Mouse (Mus musculus): Measurements from ENCODE around the gene Vmp1. TPM values are rescaled to one million over a fixed set of nuclear protein-coding genes. Genes with fewer than 3 reads are reported as not detected.
A peak's percentile ranks its signal among the peaks of the same experiment; 100 is the strongest.

The Vmp1 gene
- polyA plus RNA-seq, 1 experiment, result 132 TPM

DNA sequence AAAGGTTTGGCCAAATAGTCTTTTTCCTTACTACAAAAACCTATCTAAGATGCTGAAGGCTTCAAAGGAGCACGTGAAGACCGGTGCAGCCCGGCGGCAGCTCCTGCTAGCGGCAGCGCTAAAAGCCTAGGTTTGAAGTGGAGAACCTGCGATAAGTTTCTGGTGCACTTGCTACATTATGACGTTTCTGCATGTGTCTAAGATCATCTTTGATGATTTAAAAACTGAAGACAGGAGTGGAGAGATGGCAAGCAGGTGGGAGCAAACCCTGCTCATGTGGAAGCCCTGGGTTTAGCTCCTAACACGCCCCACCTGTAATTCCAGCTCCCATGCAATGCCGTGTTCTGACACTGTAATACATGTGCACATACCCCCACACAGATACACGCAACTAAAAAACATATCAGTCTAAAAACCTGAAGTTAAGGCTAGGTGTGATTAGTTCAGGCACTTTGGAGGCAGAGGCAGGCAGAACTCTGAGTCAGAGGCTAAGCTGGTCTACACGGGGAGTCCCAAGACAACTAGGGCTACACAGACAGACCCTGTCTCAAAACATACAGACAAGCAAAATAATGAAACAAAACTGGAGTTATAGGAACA is 101.6 kb downstream of the Vmp1 start:
- H3K4me1 ChIP-seq (ENCODE audit: control insufficient read depth, insufficient read depth, low read length), result no peaks in the 10 kb centered on the region; the same call in 1 of the 2 replicates
- H3K4me3 ChIP-seq (replicated peaks; ENCODE audit: insufficient read depth, low read depth, low read length), result no peak overlapping the region
- WGBS, result 94% methylated on average over 12 of the region's 12 CpGs
- H3K27ac ChIP-seq (ENCODE audit: insufficient read depth, low read length), result no peak overlapping the region
- no peak for TF ChIP-seq POLR2A (IDR thresholded peaks at IDR 0.05; ENCODE audit: borderline replicate concordance, insufficient read depth, low read length)
- TF ChIP-seq CTCF (IDR thresholded peaks at IDR 0.05; ENCODE audit: borderline replicate concordance, insufficient read depth, low read depth, low read length), result no peak
- no peaks in the 10 kb centered on the region for H3K27me3 ChIP-seq (ENCODE audit: control insufficient read depth, insufficient read depth, low read length)
- DNase-seq, result no peak

- H3K4me3 ChIP-seq (replicated peaks; ENCODE audit: insufficient read depth, low read depth, low read length), result no peak overlapping the region
- TF ChIP-seq POLR2A (IDR thresholded peaks at IDR 0.05; ENCODE audit: borderline replicate concordance, insufficient read depth, low read length) (no peak), CTCF (IDR thresholded peaks at IDR 0.05; ENCODE audit: borderline replicate concordance, insufficient read depth, low read depth, low read length) (no peak)
- H3K27me3 ChIP-seq (ENCODE audit: control insufficient read depth, insufficient read depth, low read length), result no peaks in the 10 kb centered on the region
- no peak for DNase-seq
- H3K27ac ChIP-seq (ENCODE audit: insufficient read depth, low read length), result no peak overlapping the region
- no peaks in the 10 kb centered on the region; the same call in 1 of the 2 replicates for H3K4me1 ChIP-seq (ENCODE audit: control insufficient read depth, insufficient read depth, low read length)
- 76% methylated on average over 11 of the region's 11 CpGs for WGBS
Observed at GRCm38 (mm10) chr11:86581250-86581753, 102.3 kb downstream of the Vmp1 start.

GRCm38 (mm10) chr11:86580319-86581113 is 103.1 kb downstream of the Vmp1 start:
- TF ChIP-seq POLR2A (IDR thresholded peaks at IDR 0.05; ENCODE audit: borderline replicate concordance, insufficient read depth, low read length), result no peak
- TF ChIP-seq CTCF (IDR thresholded peaks at IDR 0.05; ENCODE audit: borderline replicate concordance, insufficient read depth, low read depth, low read length), result no peak
- H3K27me3 ChIP-seq (ENCODE audit: control insufficient read depth, insufficient read depth, low read length), result no peaks in the 10 kb centered on the region
- no peak for DNase-seq
- H3K27ac ChIP-seq (ENCODE audit: insufficient read depth, low read length), result no peak overlapping the region
- H3K4me1 ChIP-seq (ENCODE audit: control insufficient read depth, insufficient read depth, low read length), result no peaks in the 10 kb centered on the region; the same call in 1 of the 2 replicates
- no peak overlapping the region for H3K4me3 ChIP-seq (replicated peaks; ENCODE audit: insufficient read depth, low read depth, low read length)
- 87% methylated on average over 9 of the region's 9 CpGs for WGBS

GRCm38 (mm10) chr11:86579731-86580318 is 103.8 kb downstream of the Vmp1 start:
- no peak for DNase-seq
- H3K27me3 ChIP-seq (ENCODE audit: control insufficient read depth, insufficient read depth, low read length), result no peaks in the 10 kb centered on the region
- no peak overlapping the region for H3K4me3 ChIP-seq (replicated peaks; ENCODE audit: insufficient read depth, low read depth, low read length)
- no peaks in the 10 kb centered on the region; the same call in 1 of the 2 replicates for H3K4me1 ChIP-seq (ENCODE audit: control insufficient read depth, insufficient read depth, low read length)
- TF ChIP-seq POLR2A (IDR thresholded peaks at IDR 0.05; ENCODE audit: borderline replicate concordance, insufficient read depth, low read length), result no peak
- TF ChIP-seq CTCF (IDR thresholded peaks at IDR 0.05; ENCODE audit: borderline replicate concordance, insufficient read depth, low read depth, low read length), result no peak
- no peak overlapping the region for H3K27ac ChIP-seq (ENCODE audit: insufficient read depth, low read length)
- 72% methylated on average over 10 of the region's 10 CpGs for WGBS

- WGBS, result 76% methylated on average over 25 of the region's 25 CpGs
- no peak for DNase-seq
- Histone ChIP-seq H3K27ac (ENCODE audit: insufficient read depth, low read length) (peak overlapping the region; percentile 4; the same call in 1 of the 2 replicates), H3K4me1 (ENCODE audit: control insufficient read depth, insufficient read depth, low read length) (no peaks in the 10 kb centered on the region; the same call in 1 of the 2 replicates), H3K4me3 (replicated peaks; ENCODE audit: insufficient read depth, low read depth, low read length) (no peak overlapping the region), H3K27me3 (ENCODE audit: control insufficient read depth, insufficient read depth, low read length) (no peaks in the 10 kb centered on the region)
- no peak for TF ChIP-seq CTCF (IDR thresholded peaks at IDR 0.05; ENCODE audit: borderline replicate concordance, insufficient read depth, low read depth, low read length)
- TF ChIP-seq POLR2A (IDR thresholded peaks at IDR 0.05; ENCODE audit: borderline replicate concordance, insufficient read depth, low read length), result no peak
Observed at GRCm38 (mm10) chr11:86578809-86579730, 104.6 kb downstream of the Vmp1 start.

- 69% methylated on average over 6 of the region's 6 CpGs for WGBS
- Histone ChIP-seq H3K4me3 (replicated peaks; ENCODE audit: insufficient read depth, low read depth, low read length) (no peak overlapping the region), H3K27ac (ENCODE audit: insufficient read depth, low read length) (no peak overlapping the region), H3K4me1 (ENCODE audit: control insufficient read depth, insufficient read depth, low read length) (no peaks in the 10 kb centered on the region), H3K27me3 (ENCODE audit: control insufficient read depth, insufficient read depth, low read length) (no peaks in the 10 kb centered on the region)
- DNase-seq, result no peak
- TF ChIP-seq POLR2A (IDR thresholded peaks at IDR 0.05; ENCODE audit: borderline replicate concordance, insufficient read depth, low read length) (no peak), CTCF (IDR thresholded peaks at IDR 0.05; ENCODE audit: borderline replicate concordance, insufficient read depth, low read depth, low read length) (no peak)
Observed at GRCm38 (mm10) chr11:86578106-86578808, 105.4 kb downstream of the Vmp1 start.
